Mouse (Mus musculus): Measurements from ENCODE around the gene Atp5h.

DNA sequence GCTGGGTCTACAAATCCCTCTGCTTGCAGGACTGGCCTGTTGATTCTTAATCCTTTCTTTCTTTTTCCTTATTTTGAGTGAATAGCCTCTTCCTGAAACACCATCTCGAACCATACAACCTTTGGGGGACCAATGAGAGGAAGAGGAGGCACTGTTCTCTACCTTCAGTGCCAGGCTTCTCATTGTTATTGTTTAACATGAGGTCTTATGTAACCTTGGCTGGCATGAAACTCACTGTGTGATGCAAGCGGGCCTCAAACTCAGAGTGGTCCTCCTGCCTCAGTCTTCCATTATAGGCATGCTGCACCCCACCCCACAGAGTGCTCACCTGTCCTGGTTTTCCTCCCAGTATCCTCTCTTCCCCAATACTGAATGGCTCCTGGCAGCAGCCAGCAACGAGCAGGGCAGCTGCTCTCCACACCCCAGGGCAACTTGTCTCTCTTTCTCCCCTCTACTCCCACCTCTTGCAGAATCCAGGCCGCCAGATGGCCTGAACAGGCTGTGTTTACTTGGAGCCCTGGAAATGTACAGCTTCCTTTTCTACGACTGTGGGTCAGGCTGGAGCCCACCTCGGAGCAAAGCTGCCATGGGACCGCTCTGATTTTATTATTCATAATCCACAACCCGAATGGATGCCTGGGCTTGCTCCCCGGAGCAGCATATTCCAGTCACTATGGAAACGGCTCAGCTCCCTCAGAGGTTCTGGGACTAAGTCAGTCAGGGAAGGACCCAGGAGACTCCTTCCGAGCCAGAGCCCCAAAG, 19.0 kb downstream of the Atp5h start:
- TF ChIP-seq CTCF (IDR thresholded peaks at IDR 0.05; ENCODE audit: extremely low read depth, insufficient read depth, low read length): no peak
- TF ChIP-seq POLR2A (IDR thresholded peaks at IDR 0.05; ENCODE audit: extremely low read depth, insufficient read depth, low read length): no peak
